Mouse (Mus musculus) mouse embryonic stem cell (cell line): ENCODE data around the gene 1700006A11Rik.
"Not testable (repeated sequence)": the region's sequence is repeated elsewhere in the genome, so short reads cannot be mapped to it uniquely, and the experiment has no call there.

Experiments
- in situ Hi-C, 2 experiments: fragments of 300-500 bp; cut with MboI; formaldehyde crosslinking; loops; 1 replicate in 1 of 2; 3 replicates in 1 of 2; pipeline ENCODE4 v1.14.3; 2019 to 2020; ENCODE audit warnings: low sequenced_read_pairs in 2 of 2, low pct_unique_long_range_greater_than_20kb in 1 of 2, mixed read lengths in 1 of 2; ENCODE audit not compliant: unreplicated experiment in 1 of 2

The 1700006A11Rik gene

DNA sequence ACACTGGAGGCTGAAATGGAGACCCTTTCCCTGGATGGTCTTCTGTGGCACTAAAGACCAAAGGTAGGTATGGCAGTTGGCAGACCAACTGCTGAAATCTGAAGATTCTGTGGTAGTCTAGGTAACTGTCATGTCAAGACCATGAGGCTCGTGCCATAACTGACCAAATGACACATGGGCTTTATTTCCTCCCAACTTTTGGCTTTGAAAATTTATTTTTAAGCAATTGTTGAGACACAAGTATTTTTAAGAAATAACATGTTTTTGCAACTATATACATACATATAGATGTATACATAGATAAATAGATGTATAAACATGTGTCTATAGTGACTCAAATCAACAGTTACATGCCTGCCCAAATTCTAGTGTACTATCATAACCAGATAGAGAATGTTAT is at the start of gene 1700006A11Rik:
1700006A11Rik (minus strand) TSS at position 101 of the 400 bp plus-strand sequence.
- in situ Hi-C loops = no loop called here

DNA sequence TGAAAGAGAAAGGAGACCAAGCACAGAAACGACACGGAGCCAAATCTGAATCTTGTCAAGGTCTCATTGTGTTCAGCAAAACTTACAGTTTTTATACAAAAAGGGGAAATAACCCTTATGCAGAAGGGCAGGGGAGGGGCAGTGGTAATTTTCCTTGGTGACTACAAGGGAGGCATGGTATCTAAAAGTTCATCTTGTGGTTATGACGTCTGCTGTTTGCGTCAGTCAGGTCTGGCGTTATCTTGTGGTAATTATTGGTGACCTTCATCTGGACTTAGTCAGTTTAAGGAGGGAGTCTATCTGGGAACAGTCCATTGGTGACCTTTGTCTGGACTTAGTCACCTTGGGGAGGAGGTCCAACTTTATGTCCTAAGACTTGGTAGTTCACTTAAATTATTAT is 48.5 kb upstream of the 1700006A11Rik start:
- in situ Hi-C loops = not testable (repeated sequence)

DNA sequence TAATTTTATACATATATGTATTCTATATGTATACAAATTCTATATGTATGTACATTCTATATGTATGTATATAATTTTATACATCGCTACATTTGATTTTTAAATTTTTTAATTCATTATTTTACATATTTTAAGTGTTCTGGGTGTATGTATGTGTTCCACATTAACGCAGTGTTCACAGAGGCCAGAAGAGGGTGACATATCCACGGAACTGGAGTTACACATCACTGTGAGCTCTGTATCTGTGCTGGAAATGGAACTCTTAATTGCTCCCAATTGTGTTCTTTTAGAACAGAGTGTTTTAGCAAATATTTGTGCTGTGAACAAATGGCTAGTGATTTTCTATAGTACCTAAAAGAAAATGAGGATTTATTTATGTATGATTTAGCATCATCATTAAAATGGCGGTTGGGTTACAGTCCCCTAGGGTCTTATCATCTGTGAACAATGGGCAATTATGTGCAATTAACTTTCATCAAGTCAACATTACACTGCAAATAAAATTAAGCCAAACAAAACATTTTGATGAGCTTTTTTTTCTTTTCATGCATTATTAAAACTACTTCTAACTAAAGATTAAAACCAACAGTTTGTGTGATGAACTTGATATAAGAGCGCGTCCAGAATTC is 40.4 kb upstream of the 1700006A11Rik start:
- in situ Hi-C loops = no loop called here

DNA sequence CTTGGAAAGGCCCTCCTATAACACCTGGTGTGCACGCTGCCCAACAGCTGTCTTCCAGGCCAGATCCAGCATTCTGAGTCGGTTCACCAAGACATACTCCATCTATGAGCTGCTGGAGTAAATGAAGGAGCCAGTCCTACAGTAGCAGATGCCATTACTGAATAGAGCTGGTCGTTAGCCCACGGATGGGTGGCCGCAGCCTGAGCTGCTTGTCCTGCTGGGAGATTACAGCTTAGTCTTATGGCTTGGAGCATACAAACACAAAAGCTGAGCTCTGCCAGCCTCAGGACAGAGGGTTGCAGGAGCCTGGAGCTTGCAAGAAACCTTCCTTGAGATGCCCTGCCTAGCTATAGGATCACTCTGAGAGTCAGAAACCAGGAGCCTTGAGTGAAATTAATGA is 33.6 kb downstream of the 1700006A11Rik start:
- in situ Hi-C loops = no loop called here

DNA sequence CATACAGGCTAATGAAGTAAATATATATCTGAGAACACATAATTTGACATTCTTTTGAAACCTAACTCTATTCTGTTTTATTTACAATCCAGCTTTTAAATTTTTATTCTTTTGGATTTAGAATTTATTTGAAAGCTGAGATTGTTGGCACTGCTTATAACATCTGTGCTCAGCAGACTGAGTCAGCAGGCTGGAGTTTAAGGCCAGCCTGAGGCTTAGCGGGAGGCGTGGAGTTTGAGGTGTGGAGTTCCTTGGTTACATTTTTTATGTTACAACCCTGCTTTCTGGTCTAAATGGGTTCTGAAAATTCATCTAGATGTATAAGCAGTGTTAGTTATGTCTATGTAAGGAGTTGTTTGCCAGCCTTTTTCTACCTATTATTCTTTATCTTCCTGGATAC is 35.7 kb downstream of the 1700006A11Rik start:
- in situ Hi-C loops = no loop called here

DNA sequence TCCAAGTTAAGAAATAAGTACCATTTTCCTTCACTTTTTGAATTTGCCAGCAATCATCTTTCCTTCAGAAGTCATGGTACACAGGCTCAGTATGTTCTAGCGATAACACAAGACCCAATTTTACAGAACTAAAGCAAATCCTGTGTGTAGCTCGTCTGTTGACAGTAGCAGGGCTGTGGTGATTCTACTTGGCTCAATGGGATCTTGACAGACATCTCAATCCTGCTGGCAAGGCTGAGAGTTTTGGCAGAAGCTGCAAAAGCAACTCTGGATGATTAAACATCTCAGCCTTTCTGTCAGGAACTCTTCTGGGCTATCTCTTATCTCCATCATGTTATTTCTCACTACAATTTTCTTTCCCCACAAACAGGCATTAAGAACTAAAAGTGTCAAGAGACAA is 36.2 kb downstream of the 1700006A11Rik start:
- in situ Hi-C loops = no loop called here

DNA sequence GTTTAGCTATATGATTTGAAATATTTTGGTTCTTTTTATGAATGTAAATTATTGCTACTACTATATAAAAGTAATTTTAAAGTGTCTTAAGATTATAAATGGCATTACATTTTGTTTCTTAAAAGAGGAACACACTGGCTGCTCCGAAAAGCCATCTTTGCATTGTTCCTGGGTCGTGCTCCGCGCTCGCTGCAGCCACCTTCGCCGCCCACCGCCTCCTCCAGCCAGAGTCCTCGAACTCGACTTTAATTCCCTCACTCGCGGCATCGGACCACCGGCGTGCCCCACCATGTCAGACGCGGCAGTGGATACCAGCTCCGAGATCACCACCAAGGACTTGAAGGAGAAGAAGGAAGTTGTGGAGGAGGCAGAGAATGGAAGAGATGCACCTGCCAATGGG is 40.5 kb downstream of the 1700006A11Rik start:
- in situ Hi-C loops = not testable (repeated sequence)

DNA sequence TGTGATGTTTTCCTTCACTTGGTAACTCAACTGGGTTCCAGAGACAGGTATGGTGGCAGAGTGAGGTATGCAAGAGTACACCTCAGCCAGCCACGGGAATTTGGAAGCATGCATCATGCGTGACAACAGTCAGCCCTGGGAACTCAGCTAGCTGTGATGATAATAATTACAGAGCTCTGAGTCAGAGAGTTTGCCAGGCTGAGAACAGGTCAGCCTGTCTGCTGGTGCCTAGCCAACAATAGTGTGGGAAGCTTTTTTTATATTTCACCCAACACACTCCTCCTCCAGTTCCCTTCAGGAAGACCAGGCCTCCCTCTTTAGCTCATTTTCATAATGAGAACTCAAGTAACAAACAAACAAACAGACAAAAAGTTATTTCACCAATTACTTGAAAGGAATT is 53.8 kb downstream of the 1700006A11Rik start:
- in situ Hi-C loops = no loop called here

DNA sequence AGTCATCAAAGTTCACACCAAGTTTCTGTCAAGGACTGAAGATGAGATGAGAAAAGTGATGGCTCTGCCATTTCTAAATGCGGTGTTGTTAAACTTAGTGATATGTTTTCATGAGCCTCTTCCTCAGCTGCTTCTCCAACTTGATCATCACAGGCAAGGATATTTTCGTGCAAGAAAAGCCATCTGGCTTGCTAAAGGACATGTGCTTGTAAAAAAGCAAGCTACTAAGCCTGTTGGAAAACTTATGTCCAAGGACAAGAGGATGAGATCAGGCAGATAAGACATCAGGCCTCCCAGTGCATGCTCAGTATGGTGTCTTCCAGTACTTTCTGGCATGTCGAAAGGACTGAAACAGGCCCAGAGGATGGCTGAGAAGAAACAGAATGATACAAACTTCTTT is 68.3 kb downstream of the 1700006A11Rik start:
- in situ Hi-C loops = no loop called here
